Mouse (Mus musculus): ENCODE results near the gene 1700020D05Rik.

Gene 1700020D05Rik

GRCm38 (mm10) chr19:5503687-5504086 is at the start of gene 1700020D05Rik:
1700020D05Rik (minus strand) TSS chr19:5503787.
- in situ Hi-C loops (cut with MboI, MseI), result no loop called here

- in situ Hi-C loops (cut with MboI, MseI), result no loop called here
Measured at GRCm38 (mm10) chr19:5547471-5548056, 44.0 kb upstream of the 1700020D05Rik start.

GRCm38 (mm10) chr19:5544031-5544430 is 40.4 kb upstream of the 1700020D05Rik start:
- in situ Hi-C loops (cut with MboI, MseI), result no loop called here

- in situ Hi-C loops (cut with MboI, MseI), result no loop called here
Measured at GRCm38 (mm10) chr19:5543362-5543761, 39.8 kb upstream of the 1700020D05Rik start.

GRCm38 (mm10) chr19:5538786-5539185 is 35.2 kb upstream of the 1700020D05Rik start:
- in situ Hi-C loops (cut with MboI, MseI), result loop anchor here (5.0 kb wide), 1 partner anchor 64 kb away; the partner anchor contains the start of gene Rnaseh2c

- in situ Hi-C loops (cut with MboI, MseI), result no loop called here
Measured at GRCm38 (mm10) chr19:5532520-5532919, 28.9 kb upstream of the 1700020D05Rik start.

- in situ Hi-C loops (cut with MboI, MseI), result no loop called here
Measured at GRCm38 (mm10) chr19:5530138-5530524, 26.5 kb upstream of the 1700020D05Rik start.

GRCm38 (mm10) chr19:5529325-5530137 is 25.9 kb upstream of the 1700020D05Rik start:
- in situ Hi-C loops (cut with MboI, MseI), result no loop called here

- in situ Hi-C loops (cut with MboI, MseI), result no loop called here
Measured at GRCm38 (mm10) chr19:5525204-5525603, 21.6 kb upstream of the 1700020D05Rik start.

- in situ Hi-C loops (cut with MboI, MseI), result loop anchor here (5.0 kb wide), 1 partner anchor 39 kb away; no protein-coding TSS in a partner anchor
Measured at GRCm38 (mm10) chr19:5518721-5519120, 15.1 kb upstream of the 1700020D05Rik start.

- in situ Hi-C loops (cut with MboI, MseI), result loop anchor here (5.0 kb wide), 1 partner anchor 40 kb away; no protein-coding TSS in a partner anchor
Measured at GRCm38 (mm10) chr19:5516906-5517505, 13.4 kb upstream of the 1700020D05Rik start.

GRCm38 (mm10) chr19:5515840-5516777 is 12.5 kb upstream of the 1700020D05Rik start:
- in situ Hi-C loops (cut with MboI, MseI), result loop anchor here (5.0 kb wide), 1 partner anchor 41 kb away; no protein-coding TSS in a partner anchor

- in situ Hi-C loops (cut with MboI, MseI), result no loop called here
Measured at GRCm38 (mm10) chr19:5513005-5513349, 9.4 kb upstream of the 1700020D05Rik start.

- in situ Hi-C loops (cut with MboI, MseI), result no loop called here
Measured at GRCm38 (mm10) chr19:5512091-5513004, 8.8 kb upstream of the 1700020D05Rik start.

- in situ Hi-C loops (cut with MboI, MseI), result no loop called here
Measured at GRCm38 (mm10) chr19:5511074-5511632, 7.6 kb upstream of the 1700020D05Rik start.

- in situ Hi-C loops (cut with MboI, MseI), result no loop called here
Measured at GRCm38 (mm10) chr19:5510031-5511026, 6.7 kb upstream of the 1700020D05Rik start, which contains the start of gene Snx32. Snx32 (minus strand) TSS chr19:5510538.

- in situ Hi-C loops (cut with MboI, MseI), result no loop called here
Measured at GRCm38 (mm10) chr19:5500330-5500875, 3.2 kb downstream of the 1700020D05Rik start.

GRCm38 (mm10) chr19:5496052-5496370 is 7.6 kb downstream of the 1700020D05Rik start:
- in situ Hi-C loops (cut with MboI, MseI), result no loop called here
